Mouse (Mus musculus) hindbrain, postnatal 0 days (tissue): Measurements from ENCODE around the gene Crtam. TPM values are rescaled to one million over a fixed set of nuclear protein-coding genes. Genes with fewer than 3 reads are reported as not detected.

Source experiments
- ATAC-seq: fragments of 200-750 bp; cut with Nextera tagmentation; 2 replicates; pipeline ENCODE4 v1.8.0; 2017; ENCODE audit warnings: mild to moderate bottlenecking, moderate TSS enrichment, moderate library complexity
- DNase-seq: peaks from one replicate; pipeline ENCODE4 v3.0.0-alpha.2; 2015; ENCODE audit warnings: low spot score
- H3K27ac ChIP-seq: fragments of 300-500 bp; sonication (generic); 2 replicates; pipeline ENCODE4 v1.5.1; 2014; ENCODE audit warnings: mild to moderate bottlenecking
- H3K27me3 ChIP-seq: fragments of 300-500 bp; sonication (generic); 2 replicates; pipeline ENCODE4 v1.6.1; 2014; ENCODE audit warnings: low read length, mixed read lengths; ENCODE audit not compliant: insufficient read depth
- H3K36me3 ChIP-seq: fragments of 300-500 bp; sonication (generic); 2 replicates; pipeline ENCODE4 v1.6.1; 2014; ENCODE audit warnings: low read length, mixed read lengths; ENCODE audit not compliant: insufficient read depth
- H3K4me1 ChIP-seq: fragments of 300-500 bp; sonication (generic); 2 replicates; pipeline ENCODE4 v1.6.1; 2014; ENCODE audit warnings: antibody characterized with exemption, low read length, mixed read lengths; ENCODE audit not compliant: insufficient read depth
- H3K4me2 ChIP-seq: fragments of 300-500 bp; sonication (generic); 2 replicates; pipeline ENCODE4 v1.6.1; 2014; ENCODE audit warnings: low read depth, mild to moderate bottlenecking, low read length, moderate library complexity, mixed read lengths
- H3K4me3 ChIP-seq: fragments of 300-500 bp; sonication (generic); 2 replicates; pipeline ENCODE4 v1.5.1; 2014; ENCODE audit warnings: low read length
- H3K9ac ChIP-seq: fragments of 300-500 bp; sonication (generic); replicated peaks from 2 replicates; pipeline ENCODE4 v1.6.1; 2014; ENCODE audit warnings: mild to moderate bottlenecking, low read length, moderate library complexity, mixed read lengths
- H3K9me3 ChIP-seq: fragments of 300-500 bp; sonication (generic); 2 replicates; pipeline ENCODE4 v1.6.1; 2016; ENCODE audit warnings: low read length, mixed read lengths
- CTCF ChIP-seq: IDR thresholded peaks from 2 replicates; pipeline ENCODE4 v1.5.1; 2016; ENCODE audit warnings: antibody characterized with exemption, control low read depth, low read depth
- WGBS: fragments of 180-500 bp; shearing (Covaris S2); extraction: QIAGEN DNeasy Blood & Tissue Kit; methylation state at CpG from one replicate; pipeline ENCODE4 v1.1.7; 2014; 5-methylcytosine and 5-hydroxymethylcytosine counted together
- polyA plus RNA-seq: library from polyadenylated mRNA; unstranded; fragments of >200 nt; fragmentation: Nextera tagmentation; extraction: Ambion mirVana; gene quantifications from 2 replicates; pipeline ENCODE4 v1.2.1, GENCODE M21; 2015
- total RNA-seq: library from RNA; depleted of rRNA; stranded (reverse); fragments of >200 nt; gene quantifications from 2 replicates; pipeline ENCODE4 v1.2.3, GENCODE M21; 2014

The Crtam gene
- total and polyA plus RNA-seq, 2 experiments from 2014 or later: 0.21 to 0.42 TPM

DNA sequence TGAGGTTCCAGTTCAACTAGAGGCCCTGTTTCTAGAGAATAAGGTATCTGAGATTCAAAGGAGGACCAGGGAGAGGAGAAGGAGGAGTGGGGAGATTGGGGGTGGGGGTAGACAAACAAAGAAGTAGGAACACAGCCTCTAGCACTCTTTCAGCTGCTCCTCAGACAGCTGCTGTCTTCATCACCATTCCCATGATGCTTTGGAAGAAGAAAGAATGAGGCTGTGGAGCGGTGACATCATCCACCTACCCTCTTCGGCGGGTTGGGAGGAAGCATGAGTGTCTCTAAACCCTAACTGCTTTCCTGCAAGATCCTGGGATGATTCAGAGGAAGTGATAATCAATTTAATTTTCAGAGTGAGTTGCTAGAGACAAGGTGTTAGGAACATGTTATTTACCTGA, 44.4 kb upstream of the Crtam start:
- Histone ChIP-seq H3K36me3 (peaks cover 7% of the 10 kb centered on the region; the same call in 1 of the 2 replicates), H3K27ac (no peak overlapping the region), H3K4me3 (no peak overlapping the region), H3K4me2 (no peak overlapping the region), H3K27me3 (no peaks in the 10 kb centered on the region), H3K9me3 (no peaks in the 10 kb centered on the region), H3K9ac (no peak overlapping the region), H3K4me1 (peaks cover 12% of the 10 kb centered on the region)
- ATAC-seq (no peak), DNase-seq (no peak)
- 86% methylated on average over 3 of the region's 3 CpGs for WGBS
- TF ChIP-seq CTCF: no peak

DNA sequence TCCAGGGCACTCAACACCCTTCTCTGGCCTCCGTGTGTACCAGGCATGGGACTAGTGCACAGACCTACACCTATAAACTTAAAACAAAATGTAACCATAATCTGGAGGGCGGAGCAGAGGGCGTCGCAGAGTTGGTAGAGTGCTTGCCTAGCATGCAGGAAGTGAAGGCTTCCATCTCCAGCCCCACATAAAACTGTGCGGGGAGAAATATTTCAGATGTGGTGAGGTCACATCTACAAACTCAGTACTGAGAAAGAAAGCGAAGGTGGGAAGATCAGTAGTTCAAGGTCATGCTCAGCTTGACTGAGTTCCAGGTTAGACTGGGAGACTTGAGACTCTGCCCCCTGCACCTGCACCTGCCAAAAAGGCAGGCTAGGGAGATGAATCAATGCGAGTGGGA, 43.8 kb upstream of the Crtam start:
- no peak for TF ChIP-seq CTCF
- H3K27ac ChIP-seq: no peak overlapping the region
- H3K4me1 ChIP-seq: peaks cover 12% of the 10 kb centered on the region
- H3K4me2 ChIP-seq: no peak overlapping the region
- H3K9me3 ChIP-seq: no peaks in the 10 kb centered on the region
- no peaks in the 10 kb centered on the region for H3K27me3 ChIP-seq
- 92% methylated on average over 7 of the region's 7 CpGs for WGBS
- H3K9ac ChIP-seq: no peak overlapping the region
- ATAC-seq: no peak
- H3K4me3 ChIP-seq: no peak overlapping the region
- peaks cover 12% of the 10 kb centered on the region; the same call in 1 of the 2 replicates for H3K36me3 ChIP-seq
- DNase-seq: no peak

DNA sequence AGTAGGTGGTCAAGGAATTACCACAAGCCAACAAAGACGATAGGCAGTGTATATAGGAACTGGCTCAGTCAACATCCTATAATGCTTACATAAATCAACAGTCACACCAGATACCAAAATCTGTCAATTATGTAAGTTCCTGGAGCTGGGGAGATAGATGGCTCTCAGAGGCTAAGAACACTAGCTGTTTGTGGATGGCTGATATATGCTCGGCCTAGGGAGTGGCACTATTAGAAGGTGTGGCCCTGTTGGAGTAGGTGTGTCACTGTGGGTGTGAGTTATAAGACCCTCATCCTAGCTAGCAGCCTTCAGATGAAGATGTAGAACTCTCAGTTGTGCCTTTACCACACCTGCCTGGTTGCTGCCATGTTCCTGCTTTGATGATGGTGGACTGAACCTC, 43.2 kb upstream of the Crtam start:
- H3K9me3 ChIP-seq: no peaks in the 10 kb centered on the region
- no peak for TF ChIP-seq CTCF
- no peak for ATAC-seq
- H3K4me3 ChIP-seq: no peak overlapping the region
- WGBS: 88% methylated on average over 2 of the region's 2 CpGs
- H3K27me3 ChIP-seq: no peaks in the 10 kb centered on the region
- H3K4me2 ChIP-seq: no peak overlapping the region
- no peak for DNase-seq
- H3K36me3 ChIP-seq: peaks cover 13% of the 10 kb centered on the region; the same call in 1 of the 2 replicates
- no peak overlapping the region for H3K9ac ChIP-seq
- H3K4me1 ChIP-seq: peaks cover 12% of the 10 kb centered on the region
- no peak overlapping the region for H3K27ac ChIP-seq

DNA sequence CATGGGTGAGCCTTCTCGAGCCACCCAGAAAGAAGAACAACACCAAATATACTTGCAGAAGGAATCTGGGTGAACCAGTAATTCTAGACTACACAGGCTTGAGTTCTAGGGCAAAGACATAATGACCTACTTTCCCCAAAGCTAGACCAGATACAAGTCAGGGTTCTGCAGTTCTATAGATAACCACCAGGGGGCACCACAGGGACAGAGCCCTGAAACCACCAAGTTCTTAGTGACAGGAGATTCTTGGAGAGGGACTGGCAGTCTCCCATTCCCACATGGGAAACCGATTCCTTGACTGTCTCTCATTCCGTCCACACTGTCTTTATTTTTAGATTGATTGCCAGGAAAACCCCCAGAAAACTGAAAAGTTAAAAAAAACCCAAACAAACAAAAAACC, 40.2 kb upstream of the Crtam start:
- Histone ChIP-seq H3K27me3 (no peaks in the 10 kb centered on the region), H3K36me3 (peaks cover 13% of the 10 kb centered on the region; the same call in 1 of the 2 replicates), H3K9ac (no peak overlapping the region), H3K4me3 (no peak overlapping the region), H3K4me2 (no peak overlapping the region), H3K9me3 (no peaks in the 10 kb centered on the region), H3K4me1 (no peaks in the 10 kb centered on the region), H3K27ac (no peak overlapping the region)
- peak; percentile 96 for TF ChIP-seq CTCF
- WGBS: 11% methylated on average over 3 of the region's 3 CpGs
- ATAC-seq (peak; percentile 58), DNase-seq (peak; percentile 86)

GRCm38 (mm10) chr9:41043641-41044040, 39.2 kb upstream of the Crtam start:
- no peak overlapping the region for H3K4me3 ChIP-seq
- no peak overlapping the region for H3K9ac ChIP-seq
- no peak overlapping the region for H3K4me2 ChIP-seq
- WGBS: 60% methylated on average over 5 of the region's 5 CpGs
- H3K27ac ChIP-seq: no peak overlapping the region
- peaks cover 12% of the 10 kb centered on the region; the same call in 1 of the 2 replicates for H3K36me3 ChIP-seq
- no peaks in the 10 kb centered on the region for H3K4me1 ChIP-seq
- DNase-seq (peak; percentile 23), ATAC-seq (no peak)
- no peaks in the 10 kb centered on the region for H3K27me3 ChIP-seq
- no peak for TF ChIP-seq CTCF
- no peaks in the 10 kb centered on the region for H3K9me3 ChIP-seq

DNA sequence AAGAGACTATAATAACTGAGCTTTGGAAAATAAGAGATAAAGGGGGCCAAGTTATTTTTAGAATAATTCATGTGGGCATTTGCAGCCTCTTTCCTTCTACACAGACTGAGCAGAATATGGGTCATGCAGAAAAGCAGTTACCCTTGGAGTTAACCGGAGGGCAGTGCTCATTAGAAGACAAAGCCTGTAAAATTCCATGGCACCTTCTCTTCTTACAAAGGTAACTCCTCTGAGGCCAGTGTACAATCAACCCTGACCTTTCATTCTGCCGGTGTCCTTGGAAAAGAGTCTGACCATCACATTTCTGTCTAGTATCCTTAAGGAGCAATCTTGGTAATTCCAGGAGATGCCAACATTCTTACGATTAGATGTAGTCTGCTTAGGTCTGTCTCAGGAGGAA, 37.0 kb upstream of the Crtam start:
- no peak for DNase-seq
- Histone ChIP-seq H3K9me3 (no peaks in the 10 kb centered on the region), H3K9ac (no peak overlapping the region), H3K27ac (no peak overlapping the region), H3K4me2 (no peak overlapping the region), H3K27me3 (no peaks in the 10 kb centered on the region), H3K4me3 (no peak overlapping the region), H3K36me3 (peaks cover 6% of the 10 kb centered on the region; the same call in 1 of the 2 replicates), H3K4me1 (no peaks in the 10 kb centered on the region)
- ATAC-seq: peak; percentile 22; the same call in 1 of the 2 replicates
- WGBS: 82% methylated on average over 3 of the region's 3 CpGs
- TF ChIP-seq CTCF: no peak

GRCm38 (mm10) chr9:41038150-41038664, 33.8 kb upstream of the Crtam start:
- H3K9me3 ChIP-seq: no peaks in the 10 kb centered on the region
- ATAC-seq (no peak), DNase-seq (no peak)
- H3K4me1 ChIP-seq: no peaks in the 10 kb centered on the region
- TF ChIP-seq CTCF: no peak
- WGBS: 62% methylated on average over 9 of the region's 9 CpGs
- no peak overlapping the region for H3K4me3 ChIP-seq
- peaks cover under 1% of the 10 kb centered on the region; the same call in 1 of the 2 replicates for H3K36me3 ChIP-seq
- no peak overlapping the region for H3K9ac ChIP-seq
- no peak overlapping the region for H3K4me2 ChIP-seq
- H3K27ac ChIP-seq: no peak overlapping the region
- no peaks in the 10 kb centered on the region for H3K27me3 ChIP-seq
